ENCODE assay signal across 20 mouse cellular contexts in genomic region chr2:166876331-166876730, GRCm38 (mm10).
"Had no signal": no experiment of that assay in that cellular context is flagged by ENCODE, and none has a peak within 500 bp of the region (broad histone marks: within the 10 kb centered on the region; RNA-seq: fewer than 3 reads in every experiment).

No protein-coding gene starts in this region.

- H3K27me3 ChIP-seq: intestine, embryonic 15.5 days; limb, embryonic 12.5 days; limb, embryonic 15.5 days; liver, embryonic 12.5 days; liver, embryonic 15.5 days; midbrain, embryonic 12.5 days; midbrain, embryonic 15.5 days; neural tube, embryonic 13.5 days had no signal

- H3K27ac ChIP-seq: intestine, embryonic 15.5 days; kidney, postnatal 0 days; limb, embryonic 12.5 days; limb, embryonic 15.5 days; liver, embryonic 12.5 days; liver, embryonic 15.5 days; midbrain, embryonic 12.5 days; midbrain, embryonic 15.5 days; neural tube, embryonic 13.5 days; stomach, postnatal 0 days had no signal

- H3K4me3 ChIP-seq: intestine, embryonic 15.5 days; limb, embryonic 12.5 days; limb, embryonic 15.5 days; liver, embryonic 12.5 days; liver, embryonic 15.5 days; midbrain, embryonic 12.5 days; midbrain, embryonic 15.5 days; neural tube, embryonic 13.5 days had no signal

- H3K9ac ChIP-seq: intestine, embryonic 15.5 days; limb, embryonic 12.5 days; limb, embryonic 15.5 days; liver, embryonic 12.5 days; liver, embryonic 15.5 days; midbrain, embryonic 12.5 days; midbrain, embryonic 15.5 days; neural tube, embryonic 13.5 days had no signal

- H3K9me3 ChIP-seq: intestine, embryonic 15.5 days; limb, embryonic 12.5 days; limb, embryonic 15.5 days; liver, embryonic 12.5 days; liver, embryonic 15.5 days; midbrain, embryonic 12.5 days; midbrain, embryonic 15.5 days; neural tube, embryonic 13.5 days had no signal

- ATAC-seq: intestine, embryonic 15.5 days; liver, embryonic 12.5 days; midbrain, embryonic 15.5 days had no signal

- H3K4me2 ChIP-seq: intestine, embryonic 15.5 days; limb, embryonic 12.5 days; limb, embryonic 15.5 days; liver, embryonic 12.5 days; liver, embryonic 15.5 days; midbrain, embryonic 12.5 days; midbrain, embryonic 15.5 days; neural tube, embryonic 13.5 days had no signal

- H3K4me1 ChIP-seq: intestine, embryonic 15.5 days; limb, embryonic 12.5 days; limb, embryonic 15.5 days; liver, embryonic 12.5 days; liver, embryonic 15.5 days; midbrain, embryonic 12.5 days; midbrain, embryonic 15.5 days; neural tube, embryonic 13.5 days had no signal

- DNase-seq: kidney, adult 2 months; kidney, postnatal 25 days; left cerebral cortex, postnatal 4 days; lung, adult 2 months; lung, postnatal 14 days; lung, postnatal 4 days; right cerebral cortex, postnatal 4 days; thymus, adult 2 months; thymus, postnatal 14 days; thymus, postnatal 4 days had no signal
